Mouse (Mus musculus): ENCODE measurements around the gene Msl1. TPM values are rescaled to one million over a fixed set of nuclear protein-coding genes. Genes with fewer than 3 reads are reported as not detected.

Gene Msl1
- polyA plus RNA-seq (2012; ENCODE audit: insufficient read depth, insufficient read length, low replicate concordance, missing spikeins): 206 and 252 TPM in 2 replicates

GRCm38 (mm10) chr11:98795015-98795713 lies at the start of gene Msl1:
Gene Msl1, plus strand, starts transcription at chr11:98795516.
- Histone ChIP-seq H3K4me1 (ENCODE audit: control insufficient read depth, insufficient read depth, low read length) (peaks cover 8% of the 10 kb centered on the region), H3K4me3 (ENCODE audit: insufficient read depth, low read depth, low read length) (peak within 1 kb of the TSS; percentile 62), H3K27ac (ENCODE audit: insufficient read depth, low read depth, low read length) (peak within 1 kb of the TSS; percentile 98)
- TF ChIP-seq CTCF (IDR thresholded peaks at IDR 0.05; ENCODE audit: insufficient read depth, low read depth, low read length): no peak
- TF ChIP-seq POLR2A (IDR thresholded peaks at IDR 0.05; ENCODE audit: insufficient read depth, low read depth, low read length): peak; percentile 85
- under 1% methylated on average over 74 of the region's 89 CpGs for WGBS

GRCm38 (mm10) chr11:98745932-98746853 lies 49.1 kb upstream of the Msl1 start:
- no peak for TF ChIP-seq CTCF (IDR thresholded peaks at IDR 0.05; ENCODE audit: insufficient read depth, low read depth, low read length)
- no peak for TF ChIP-seq POLR2A (IDR thresholded peaks at IDR 0.05; ENCODE audit: insufficient read depth, low read depth, low read length)
- 29% methylated on average over 12 of the region's 12 CpGs for WGBS
- Histone ChIP-seq H3K4me1 (ENCODE audit: control insufficient read depth, insufficient read depth, low read length) (peaks cover 66% of the 10 kb centered on the region), H3K27ac (ENCODE audit: insufficient read depth, low read depth, low read length) (peak overlapping the region; percentile 76), H3K4me3 (ENCODE audit: insufficient read depth, low read depth, low read length) (no peak overlapping the region)

- WGBS: 3% methylated on average over 19 of the region's 19 CpGs
- H3K4me1 ChIP-seq (ENCODE audit: control insufficient read depth, insufficient read depth, low read length): peaks cover 73% of the 10 kb centered on the region
- peak overlapping the region; percentile 19 for H3K4me3 ChIP-seq (ENCODE audit: insufficient read depth, low read depth, low read length)
- H3K27ac ChIP-seq (ENCODE audit: insufficient read depth, low read depth, low read length): peak overlapping the region; percentile 76
- TF ChIP-seq CTCF (IDR thresholded peaks at IDR 0.05; ENCODE audit: insufficient read depth, low read depth, low read length): no peak
- TF ChIP-seq POLR2A (IDR thresholded peaks at IDR 0.05; ENCODE audit: insufficient read depth, low read depth, low read length): peak; percentile 38; the same call in 1 of the 2 replicates
Measured at GRCm38 (mm10) chr11:98746855-98747693, 48.2 kb upstream of the Msl1 start.

- peaks cover 75% of the 10 kb centered on the region for H3K4me1 ChIP-seq (ENCODE audit: control insufficient read depth, insufficient read depth, low read length)
- H3K27ac ChIP-seq (ENCODE audit: insufficient read depth, low read depth, low read length): peak overlapping the region; percentile 99
- TF ChIP-seq POLR2A (IDR thresholded peaks at IDR 0.05; ENCODE audit: insufficient read depth, low read depth, low read length): no peak
- TF ChIP-seq CTCF (IDR thresholded peaks at IDR 0.05; ENCODE audit: insufficient read depth, low read depth, low read length): no peak
- peak overlapping the region; percentile 36 for H3K4me3 ChIP-seq (ENCODE audit: insufficient read depth, low read depth, low read length)
- 4% methylated on average over 6 of the region's 6 CpGs for WGBS
Measured at GRCm38 (mm10) chr11:98747804-98748505, 47.4 kb upstream of the Msl1 start.

GRCm38 (mm10) chr11:98748506-98749416 lies 46.6 kb upstream of the Msl1 start:
- 4% methylated on average over 15 of the region's 15 CpGs for WGBS
- no peak for TF ChIP-seq CTCF (IDR thresholded peaks at IDR 0.05; ENCODE audit: insufficient read depth, low read depth, low read length)
- no peak for TF ChIP-seq POLR2A (IDR thresholded peaks at IDR 0.05; ENCODE audit: insufficient read depth, low read depth, low read length)
- Histone ChIP-seq H3K4me3 (ENCODE audit: insufficient read depth, low read depth, low read length) (peak overlapping the region; percentile 36), H3K27ac (ENCODE audit: insufficient read depth, low read depth, low read length) (peak overlapping the region; percentile 99), H3K4me1 (ENCODE audit: control insufficient read depth, insufficient read depth, low read length) (peaks cover 80% of the 10 kb centered on the region)

GRCm38 (mm10) chr11:98749716-98750115 lies 45.6 kb upstream of the Msl1 start:
- no peak overlapping the region for H3K4me3 ChIP-seq (ENCODE audit: insufficient read depth, low read depth, low read length)
- no peak for TF ChIP-seq CTCF (IDR thresholded peaks at IDR 0.05; ENCODE audit: insufficient read depth, low read depth, low read length)
- no peak for TF ChIP-seq POLR2A (IDR thresholded peaks at IDR 0.05; ENCODE audit: insufficient read depth, low read depth, low read length)
- 14% methylated on average over 5 of the region's 5 CpGs for whole genome bisulfite sequencing
- H3K27ac ChIP-seq (ENCODE audit: insufficient read depth, low read depth, low read length): peak overlapping the region; percentile 86
- peaks cover 78% of the 10 kb centered on the region for H3K4me1 ChIP-seq (ENCODE audit: control insufficient read depth, insufficient read depth, low read length)

Data from olfactory bulb, adult 2 months (tissue).